Mouse (Mus musculus) megakaryocyte, embryonic 14.5 days (primary cell): ENCODE measurements around the gene Igfbpl1.

ENCODE experiments used
- FLI1 ChIP-seq: IDR thresholded peaks from 2 replicates; pipeline ENCODE4 v1.6.1; 2012; ENCODE audit warnings: low read length, inconsistent platforms, mixed read lengths
- GATA1 ChIP-seq: IDR thresholded peaks from 3 replicates; pipeline ENCODE4 v1.6.1; 2012; ENCODE audit warnings: mixed read lengths, low read length, inconsistent platforms, borderline replicate concordance

DNA sequence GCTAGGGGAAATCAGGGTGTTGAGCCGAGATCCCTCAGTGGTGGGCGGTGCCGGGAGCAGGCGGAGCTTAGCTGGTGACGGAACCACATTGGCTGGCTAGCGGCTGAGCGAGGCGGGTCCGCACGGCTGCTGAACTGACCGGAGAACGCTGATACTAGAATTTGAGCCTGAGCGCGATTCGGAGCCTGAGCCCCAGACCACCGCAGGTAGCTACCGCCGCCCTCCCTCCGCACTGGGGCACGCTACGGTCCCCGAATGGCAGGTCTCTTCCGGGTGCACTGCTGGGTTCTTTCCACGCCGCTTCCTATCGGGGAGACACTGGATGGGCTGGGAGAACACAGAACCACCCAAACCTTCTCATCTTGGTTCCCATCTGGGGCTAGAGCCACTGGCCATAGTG lies 27.8 kb downstream of the Igfbpl1 start, which contains the start of gene Aldh1b1:
- TF ChIP-seq GATA1 (no peak), FLI1 (no peak)
